Mouse (Mus musculus) lung, embryonic 15.5 days (tissue): ENCODE measurements around the gene Daw1. TPM values are rescaled to one million over a fixed set of nuclear protein-coding genes. Genes with fewer than 3 reads are reported as not detected.

Experiments
- ATAC-seq: fragments of 200-750 bp; cut with Nextera tagmentation; 2 replicates; pipeline ENCODE4 v1.8.0; 2017; ENCODE audit warnings: moderate number of reproducible peaks, borderline replicate concordance; ENCODE audit not compliant: low FRiP score, low TSS enrichment; ENCODE audit errors: extremely low read depth
- H3K27ac ChIP-seq: fragments of 300-500 bp; sonication (generic); 2 replicates; pipeline ENCODE4 v1.5.1; 2015; ENCODE audit warnings: moderate library complexity, mild to moderate bottlenecking, inconsistent platforms
- H3K27me3 ChIP-seq: fragments of 300-500 bp; sonication (generic); 2 replicates; pipeline ENCODE4 v1.6.1; 2015; ENCODE audit warnings: inconsistent platforms
- H3K36me3 ChIP-seq: fragments of 300-500 bp; sonication (generic); 2 replicates; pipeline ENCODE4 v1.6.1; 2015; ENCODE audit warnings: inconsistent platforms
- H3K4me1 ChIP-seq: fragments of 300-500 bp; sonication (generic); 2 replicates; pipeline ENCODE4 v1.6.1; 2015; ENCODE audit warnings: inconsistent platforms
- H3K4me2 ChIP-seq: fragments of 300-500 bp; sonication (generic); 2 replicates; pipeline ENCODE4 v1.6.1; 2015; ENCODE audit warnings: inconsistent platforms, mild to moderate bottlenecking, moderate library complexity
- H3K4me3 ChIP-seq: fragments of 300-500 bp; sonication (generic); 2 replicates; pipeline ENCODE4 v1.5.1; 2015; ENCODE audit warnings: mild to moderate bottlenecking, inconsistent platforms
- H3K9ac ChIP-seq: fragments of 300-500 bp; sonication (generic); 2 replicates; pipeline ENCODE4 v1.6.1; 2015; ENCODE audit warnings: inconsistent platforms
- H3K9me3 ChIP-seq: fragments of 300-500 bp; sonication (generic); 2 replicates; pipeline ENCODE4 v1.6.1; 2016; ENCODE audit warnings: inconsistent platforms
- WGBS: fragments of 180-500 bp; shearing (Covaris S2); methylation state at CpG from one replicate; pipeline ENCODE4 v1.1.7; 2015; 5-methylcytosine and 5-hydroxymethylcytosine counted together
- polyA plus RNA-seq: library from polyadenylated mRNA; unstranded; fragments of >200 nt; fragmentation: Nextera tagmentation; extraction: Ambion mirVana; gene quantifications from 2 replicates; pipeline ENCODE4 v1.2.1, GENCODE M21; 2015

The Daw1 gene
- polyA plus RNA-seq, 1 experiment from 2014 or later, result 0.36 TPM

DNA sequence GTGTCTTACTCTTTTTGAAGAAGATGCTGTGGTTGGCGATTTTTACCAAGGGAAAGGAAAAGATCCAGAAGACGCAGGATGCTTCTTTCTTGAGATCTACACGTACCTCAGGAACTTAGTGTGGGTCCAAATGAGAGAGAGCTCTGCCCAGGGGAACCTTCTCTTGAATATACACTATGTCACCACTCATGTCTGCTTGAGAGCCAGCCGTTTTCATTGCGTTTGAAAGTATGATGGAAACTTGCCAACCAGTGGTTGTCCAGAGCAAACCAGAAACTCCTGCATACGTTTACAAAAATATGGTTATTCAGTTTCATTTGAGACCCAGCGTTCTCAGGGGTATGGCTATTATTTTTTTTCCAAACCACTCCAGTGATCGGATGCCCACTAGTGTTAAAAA is 18.0 kb upstream of the Daw1 start:
- ATAC-seq, result no peak
- 61% methylated on average over 8 of the region's 8 CpGs for WGBS

DNA sequence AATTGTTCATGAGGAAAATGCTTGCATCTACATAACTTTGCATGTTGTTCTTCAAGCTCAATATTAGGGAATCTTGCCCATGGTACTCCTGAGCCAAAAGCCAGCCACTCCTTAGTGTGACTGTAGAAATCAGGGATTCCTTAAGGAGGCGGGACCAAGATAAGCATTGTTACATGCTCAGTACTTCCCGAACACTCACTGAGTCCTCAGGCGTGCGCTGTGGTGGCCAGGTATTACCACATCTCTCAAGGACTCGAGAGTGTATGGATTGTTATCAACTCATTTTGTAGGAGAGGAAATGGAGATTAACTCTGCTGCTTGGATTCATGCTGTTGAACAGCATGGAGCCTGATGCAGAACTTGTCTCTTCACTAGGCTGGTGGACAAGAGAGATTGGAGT is 17.5 kb upstream of the Daw1 start:
- no peaks in the 10 kb centered on the region for H3K36me3 ChIP-seq
- peak overlapping the region; percentile 14; the same call in 1 of the 2 replicates for H3K27ac ChIP-seq
- no peak overlapping the region for H3K4me2 ChIP-seq
- no peak overlapping the region for H3K9ac ChIP-seq
- H3K9me3 ChIP-seq, result no peaks in the 10 kb centered on the region
- no peaks in the 10 kb centered on the region for H3K4me1 ChIP-seq
- no peak overlapping the region for H3K4me3 ChIP-seq
- ATAC-seq, result peak; percentile 64; the same call in 1 of the 2 replicates
- WGBS, result 51% methylated on average over 5 of the region's 5 CpGs
- no peaks in the 10 kb centered on the region for H3K27me3 ChIP-seq

More for the DNA sequence above, 18.0 kb upstream of the Daw1 start:
- Histone ChIP-seq H3K27me3 (no peaks in the 10 kb centered on the region), H3K4me3 (no peak overlapping the region), H3K4me1 (no peaks in the 10 kb centered on the region), H3K27ac (peak overlapping the region; percentile 3; the same call in 1 of the 2 replicates), H3K36me3 (no peaks in the 10 kb centered on the region), H3K9ac (no peak overlapping the region), H3K4me2 (no peak overlapping the region), H3K9me3 (no peaks in the 10 kb centered on the region)

DNA sequence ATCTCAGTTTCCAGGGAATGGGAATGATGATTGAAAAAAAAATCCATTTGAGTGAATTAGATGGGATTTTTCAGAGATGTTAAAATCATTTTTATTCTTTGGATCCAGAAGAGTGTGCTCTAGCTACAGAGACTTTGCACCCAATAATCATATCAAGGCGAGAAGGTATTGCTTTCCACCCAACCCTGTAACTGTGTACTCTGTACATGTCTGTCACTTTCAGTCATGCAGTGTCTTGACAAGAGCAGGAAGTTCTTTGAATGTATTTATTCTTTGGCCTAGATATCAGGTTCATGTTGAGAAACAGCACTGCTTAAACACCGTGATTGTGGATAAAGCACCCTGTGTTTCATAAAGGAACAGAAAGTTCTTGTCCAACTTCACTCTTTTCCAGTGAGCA is 13.0 kb upstream of the Daw1 start:
- Histone ChIP-seq H3K4me1 (no peaks in the 10 kb centered on the region), H3K27me3 (no peaks in the 10 kb centered on the region), H3K27ac (no peak overlapping the region), H3K9ac (no peak overlapping the region), H3K4me2 (no peak overlapping the region), H3K36me3 (no peaks in the 10 kb centered on the region), H3K4me3 (no peak overlapping the region), H3K9me3 (no peaks in the 10 kb centered on the region)
- no peak for ATAC-seq
- 70% methylated on average over 2 of the region's 2 CpGs for WGBS

DNA sequence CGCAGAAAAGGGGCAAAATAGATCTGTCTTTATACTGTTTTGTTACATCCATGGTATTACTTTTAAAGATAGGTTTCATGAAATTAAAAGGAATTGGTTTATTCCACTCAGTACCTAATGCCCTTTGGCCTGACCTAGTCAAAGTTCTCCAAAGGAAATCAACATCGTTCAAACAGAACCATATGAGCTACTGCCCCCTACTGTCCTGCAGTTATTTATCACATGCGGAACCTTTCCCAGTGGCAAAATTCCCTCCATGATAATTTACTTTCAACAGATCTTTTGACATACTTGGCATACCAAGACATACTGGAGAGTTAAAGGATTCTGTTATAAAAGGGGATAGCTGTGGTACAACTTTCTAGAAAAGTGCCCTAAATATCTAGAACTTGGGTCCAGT is 9.3 kb upstream of the Daw1 start:
- H3K36me3 ChIP-seq, result no peaks in the 10 kb centered on the region
- no peak overlapping the region for H3K4me3 ChIP-seq
- H3K9me3 ChIP-seq, result no peaks in the 10 kb centered on the region
- no peak overlapping the region for H3K9ac ChIP-seq
- H3K4me1 ChIP-seq, result no peaks in the 10 kb centered on the region
- no peaks in the 10 kb centered on the region for H3K27me3 ChIP-seq
- no peak overlapping the region for H3K4me2 ChIP-seq
- WGBS, result 66% methylated on average over 3 of the region's 3 CpGs
- no peak for ATAC-seq
- no peak overlapping the region for H3K27ac ChIP-seq

DNA sequence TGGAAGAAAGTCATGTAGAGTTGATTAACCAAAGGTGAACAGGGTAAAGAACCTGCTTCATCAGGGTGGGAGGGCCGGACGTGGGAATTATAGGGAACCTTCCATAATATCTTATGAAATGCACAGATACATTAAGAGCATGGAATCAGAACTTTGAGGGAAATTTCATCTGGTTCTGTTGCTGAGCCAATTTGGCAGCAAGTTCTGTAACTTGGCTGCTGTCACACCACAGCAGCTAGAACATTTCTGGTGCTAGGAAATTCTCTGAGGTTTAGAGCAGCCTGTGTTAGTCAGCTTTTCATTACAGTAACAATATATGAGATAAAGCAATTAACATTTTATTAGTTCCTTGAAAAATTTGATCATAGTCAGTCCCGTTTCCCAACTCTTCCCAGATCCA is 6.6 kb upstream of the Daw1 start:
- ATAC-seq, result no peak
- Histone ChIP-seq H3K4me3 (no peak overlapping the region), H3K4me2 (no peak overlapping the region), H3K27ac (no peak overlapping the region), H3K36me3 (no peaks in the 10 kb centered on the region), H3K9ac (no peak overlapping the region), H3K9me3 (no peaks in the 10 kb centered on the region), H3K4me1 (no peaks in the 10 kb centered on the region), H3K27me3 (no peaks in the 10 kb centered on the region)
- WGBS, result 84% methylated on average over 3 of the region's 3 CpGs

DNA sequence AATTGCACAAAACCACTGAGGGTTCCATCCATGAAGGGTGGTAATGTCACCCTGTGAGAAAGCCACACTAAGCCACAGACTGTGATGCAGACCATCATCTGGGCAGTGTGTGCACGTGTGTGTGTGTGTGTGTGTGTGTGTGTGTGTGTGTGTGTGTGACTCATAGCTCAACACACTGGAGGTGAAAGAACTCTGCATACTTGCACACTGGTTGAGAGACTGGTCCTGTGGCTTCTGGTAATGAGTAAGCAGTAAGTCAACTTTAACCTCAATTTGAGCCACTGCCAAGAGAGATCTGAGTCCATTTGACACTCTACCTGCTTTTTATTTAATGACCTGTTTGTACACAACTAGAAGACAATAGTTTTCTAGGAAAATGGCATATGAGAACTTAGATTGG is 2.7 kb upstream of the Daw1 start:
- H3K27ac ChIP-seq, result no peak overlapping the region
- no peaks in the 10 kb centered on the region for H3K4me1 ChIP-seq
- no peak for ATAC-seq
- H3K9me3 ChIP-seq, result no peaks in the 10 kb centered on the region
- H3K27me3 ChIP-seq, result no peaks in the 10 kb centered on the region
- H3K4me2 ChIP-seq, result no peak overlapping the region
- H3K4me3 ChIP-seq, result no peak overlapping the region
- no peaks in the 10 kb centered on the region for H3K36me3 ChIP-seq
- WGBS, result 42% methylated on average over 1 of the region's 1 CpGs
- H3K9ac ChIP-seq, result no peak overlapping the region

DNA sequence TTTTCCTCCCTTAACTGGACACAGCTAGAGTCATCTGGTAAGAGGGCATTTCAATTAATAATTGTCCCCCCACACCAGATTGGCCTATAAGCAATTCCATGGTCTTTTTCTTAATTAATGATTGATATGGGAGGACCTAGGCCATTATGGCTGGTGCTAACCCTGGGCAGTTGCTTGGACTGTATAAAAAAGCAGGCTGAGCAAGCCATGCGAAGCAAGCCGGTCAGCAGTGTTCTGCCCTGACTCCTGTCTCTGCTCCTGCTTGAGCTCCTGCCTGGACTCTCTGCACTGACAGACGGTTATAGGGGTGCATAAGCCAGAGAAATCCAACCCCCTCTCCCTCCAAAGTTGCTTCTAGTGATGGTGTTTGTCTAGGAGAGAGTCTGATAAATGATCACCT is 2.1 kb downstream of the Daw1 start:
- 56% methylated on average over 3 of the region's 3 CpGs for WGBS
- no peak for ATAC-seq
- no peaks in the 10 kb centered on the region for H3K9me3 ChIP-seq

DNA sequence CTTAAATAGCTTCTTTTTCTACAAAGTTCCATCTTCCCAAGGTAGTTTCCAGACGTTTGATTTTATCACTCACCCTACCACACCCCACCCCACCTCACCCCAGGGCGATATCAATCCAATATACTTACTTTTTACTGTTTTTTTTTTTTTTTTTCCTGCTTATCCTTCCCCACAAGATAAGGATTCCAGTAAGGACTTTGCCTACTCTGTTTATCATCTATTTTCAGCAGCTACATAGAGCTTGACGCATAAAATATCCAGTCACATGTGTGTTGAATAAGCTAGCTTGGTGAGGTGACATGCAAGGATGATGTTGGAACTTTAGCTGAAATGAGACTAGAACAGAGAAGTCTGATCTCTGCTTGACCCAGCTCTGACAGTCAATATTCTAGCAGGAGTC is 4.5 kb downstream of the Daw1 start:
- Histone ChIP-seq H3K4me3 (no peak overlapping the region), H3K4me1 (no peaks in the 10 kb centered on the region), H3K9me3 (no peaks in the 10 kb centered on the region), H3K9ac (no peak overlapping the region), H3K27ac (no peak overlapping the region), H3K36me3 (no peaks in the 10 kb centered on the region), H3K4me2 (no peak overlapping the region), H3K27me3 (no peaks in the 10 kb centered on the region)
- WGBS, result 66% methylated on average over 3 of the region's 3 CpGs
- no peak for ATAC-seq

More for the DNA sequence above, 2.1 kb downstream of the Daw1 start:
- H3K36me3 ChIP-seq, result no peaks in the 10 kb centered on the region
- H3K4me1 ChIP-seq, result no peaks in the 10 kb centered on the region
- no peak overlapping the region for H3K4me3 ChIP-seq
- no peak overlapping the region for H3K27ac ChIP-seq
- H3K27me3 ChIP-seq, result no peaks in the 10 kb centered on the region
- H3K4me2 ChIP-seq, result no peak overlapping the region
- no peak overlapping the region for H3K9ac ChIP-seq

DNA sequence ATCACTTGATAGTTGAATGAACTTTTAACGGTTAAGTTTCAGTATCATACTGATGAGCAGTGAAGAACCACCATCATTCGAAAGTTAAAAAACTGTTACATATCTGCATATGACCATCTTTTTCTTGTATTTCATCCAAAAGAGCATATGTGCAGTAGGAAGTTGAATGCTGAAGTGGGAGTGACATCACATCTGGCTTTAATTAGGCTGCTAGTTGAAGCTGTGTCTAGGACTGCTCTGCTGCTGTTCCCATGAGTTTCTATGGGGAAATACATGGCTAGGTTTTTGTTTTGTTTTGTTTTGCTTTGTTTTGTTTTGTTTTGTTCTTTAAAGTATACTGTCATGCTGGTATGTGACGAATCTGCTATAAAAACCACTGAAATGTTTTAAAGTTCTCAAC is 9.6 kb downstream of the Daw1 start:
- no peaks in the 10 kb centered on the region for H3K4me1 ChIP-seq
- 78% methylated on average over 3 of the region's 3 CpGs for WGBS
- no peaks in the 10 kb centered on the region for H3K9me3 ChIP-seq
- no peak for ATAC-seq
- H3K4me2 ChIP-seq, result no peak overlapping the region
- H3K36me3 ChIP-seq, result no peaks in the 10 kb centered on the region
- H3K27ac ChIP-seq, result no peak overlapping the region
- no peak overlapping the region for H3K9ac ChIP-seq
- H3K27me3 ChIP-seq, result no peaks in the 10 kb centered on the region
- no peak overlapping the region for H3K4me3 ChIP-seq

DNA sequence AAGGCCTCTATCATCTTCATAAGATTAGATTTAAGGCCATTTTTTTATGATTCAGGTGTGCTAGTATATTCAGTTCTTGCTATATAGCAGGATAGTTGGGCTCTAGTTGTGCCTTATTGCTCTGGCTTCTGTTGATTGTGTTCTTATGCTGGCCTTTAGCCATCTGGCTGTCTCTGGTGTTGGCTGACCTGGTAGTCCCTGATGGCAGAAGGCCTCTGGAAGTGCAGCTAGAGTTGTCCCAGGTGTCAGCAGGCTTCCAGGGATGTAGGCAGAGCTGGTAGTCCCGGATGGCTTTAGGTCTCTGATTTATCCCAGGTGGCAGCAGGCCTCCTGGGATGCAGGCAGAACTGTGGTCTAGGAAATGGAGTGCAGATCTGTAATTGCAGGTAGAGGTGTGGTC is 16.4 kb downstream of the Daw1 start:
- H3K27me3 ChIP-seq, result no peaks in the 10 kb centered on the region
- no peaks in the 10 kb centered on the region for H3K4me1 ChIP-seq
- no peak for ATAC-seq
- H3K9me3 ChIP-seq, result no peaks in the 10 kb centered on the region
- H3K4me3 ChIP-seq, result no peak overlapping the region
- WGBS, result 35% methylated on average over 1 of the region's 1 CpGs
- no peak overlapping the region for H3K27ac ChIP-seq
- H3K9ac ChIP-seq, result no peak overlapping the region
- no peaks in the 10 kb centered on the region for H3K36me3 ChIP-seq
- no peak overlapping the region for H3K4me2 ChIP-seq

DNA sequence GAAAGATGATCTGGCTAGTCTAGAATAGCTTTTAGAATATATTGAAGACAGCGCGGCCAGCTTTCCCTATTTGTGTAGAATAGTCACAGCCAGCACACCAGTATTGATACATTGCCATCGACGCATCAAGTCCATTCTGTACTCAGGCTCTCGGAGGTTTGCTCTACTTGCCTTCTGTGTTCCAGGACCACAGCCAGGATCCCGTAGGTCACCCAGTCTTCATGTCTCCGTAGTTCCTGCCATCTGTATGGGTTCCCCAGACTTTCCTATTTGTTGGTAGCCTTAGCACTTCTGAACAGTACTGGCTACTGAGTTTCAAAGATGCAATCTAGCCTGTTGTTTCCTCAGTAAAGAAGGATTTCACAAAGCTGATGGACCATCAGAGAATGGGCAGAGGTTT is 20.0 kb downstream of the Daw1 start:
- Histone ChIP-seq H3K27me3 (no peaks in the 10 kb centered on the region), H3K36me3 (no peaks in the 10 kb centered on the region), H3K4me3 (no peak overlapping the region), H3K4me2 (no peak overlapping the region), H3K27ac (no peak overlapping the region), H3K9ac (no peak overlapping the region), H3K4me1 (no peaks in the 10 kb centered on the region), H3K9me3 (no peaks in the 10 kb centered on the region)
- 80% methylated on average over 7 of the region's 7 CpGs for WGBS
- ATAC-seq, result no peak

DNA sequence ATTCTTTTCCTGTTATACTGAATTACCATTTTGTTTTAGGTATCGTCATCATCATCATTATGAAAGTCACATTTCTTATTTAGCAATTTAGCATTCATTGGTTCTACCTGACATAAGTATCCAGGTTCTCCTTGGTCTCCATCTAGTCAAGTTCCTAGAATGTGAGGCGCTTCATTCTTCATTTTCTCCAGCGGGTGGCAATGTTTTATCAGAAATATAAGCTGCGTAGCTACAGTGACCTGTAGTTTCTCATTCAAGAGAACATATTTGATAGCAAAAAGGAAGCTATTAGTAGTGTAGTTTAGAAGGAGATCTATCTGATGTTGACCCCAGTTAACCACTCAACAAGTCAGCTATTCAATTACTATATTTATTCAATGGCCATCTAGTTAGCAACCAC is 21.9 kb downstream of the Daw1 start:
- Histone ChIP-seq H3K4me2 (no peak overlapping the region), H3K4me3 (no peak overlapping the region), H3K4me1 (no peaks in the 10 kb centered on the region), H3K27me3 (no peaks in the 10 kb centered on the region), H3K27ac (no peak overlapping the region), H3K9me3 (no peaks in the 10 kb centered on the region), H3K9ac (no peak overlapping the region), H3K36me3 (no peaks in the 10 kb centered on the region)
- ATAC-seq, result no peak
- 50% methylated on average over 4 of the region's 4 CpGs for WGBS

DNA sequence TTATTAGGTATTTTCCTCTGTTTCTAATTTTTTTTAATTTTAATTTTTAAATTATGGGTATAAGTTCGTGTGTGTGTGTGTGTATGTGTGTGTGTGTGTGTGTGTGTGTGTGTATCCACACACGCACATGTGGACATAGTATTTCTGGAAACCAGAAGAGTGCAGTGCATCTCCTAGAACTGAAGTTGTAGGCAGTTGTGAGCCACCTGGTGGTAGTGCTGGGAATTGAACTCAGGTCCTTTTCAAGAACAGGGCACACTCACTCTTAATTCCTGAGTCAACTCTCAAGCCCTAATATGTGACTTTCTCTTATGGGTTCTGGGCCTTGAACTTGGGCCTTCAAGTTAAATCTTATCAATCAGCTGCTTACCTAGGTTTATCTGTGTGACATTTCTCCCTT is 27.6 kb downstream of the Daw1 start:
- Histone ChIP-seq H3K27me3 (no peaks in the 10 kb centered on the region), H3K4me1 (no peaks in the 10 kb centered on the region), H3K9me3 (no peaks in the 10 kb centered on the region), H3K9ac (no peak overlapping the region), H3K27ac (no peak overlapping the region), H3K36me3 (no peaks in the 10 kb centered on the region), H3K4me3 (no peak overlapping the region), H3K4me2 (no peak overlapping the region)
- 46% methylated on average over 2 of the region's 2 CpGs for WGBS
- peak; percentile 39; the same call in 1 of the 2 replicates for ATAC-seq
